Mouse (Mus musculus): ENCODE measurements at regions not wholly inside any gene's neighbourhood (a gene's known extent, or its start where the extent isn't known, plus 50 kb on each side); places are given as distances from the start of the nearest gene placed in this dataset.

- TF ChIP-seq GATA1 (IDR thresholded peaks at IDR 0.05; ENCODE audit: low read length) (no peak), TAL1 (IDR thresholded peaks at IDR 0.05; ENCODE audit: low read length) (no peak)
Observed at GRCm38 (mm10) chr4:84173441-84173840, 501.6 kb downstream of the Bnc2 start.
